In the genomic region with DNA sequence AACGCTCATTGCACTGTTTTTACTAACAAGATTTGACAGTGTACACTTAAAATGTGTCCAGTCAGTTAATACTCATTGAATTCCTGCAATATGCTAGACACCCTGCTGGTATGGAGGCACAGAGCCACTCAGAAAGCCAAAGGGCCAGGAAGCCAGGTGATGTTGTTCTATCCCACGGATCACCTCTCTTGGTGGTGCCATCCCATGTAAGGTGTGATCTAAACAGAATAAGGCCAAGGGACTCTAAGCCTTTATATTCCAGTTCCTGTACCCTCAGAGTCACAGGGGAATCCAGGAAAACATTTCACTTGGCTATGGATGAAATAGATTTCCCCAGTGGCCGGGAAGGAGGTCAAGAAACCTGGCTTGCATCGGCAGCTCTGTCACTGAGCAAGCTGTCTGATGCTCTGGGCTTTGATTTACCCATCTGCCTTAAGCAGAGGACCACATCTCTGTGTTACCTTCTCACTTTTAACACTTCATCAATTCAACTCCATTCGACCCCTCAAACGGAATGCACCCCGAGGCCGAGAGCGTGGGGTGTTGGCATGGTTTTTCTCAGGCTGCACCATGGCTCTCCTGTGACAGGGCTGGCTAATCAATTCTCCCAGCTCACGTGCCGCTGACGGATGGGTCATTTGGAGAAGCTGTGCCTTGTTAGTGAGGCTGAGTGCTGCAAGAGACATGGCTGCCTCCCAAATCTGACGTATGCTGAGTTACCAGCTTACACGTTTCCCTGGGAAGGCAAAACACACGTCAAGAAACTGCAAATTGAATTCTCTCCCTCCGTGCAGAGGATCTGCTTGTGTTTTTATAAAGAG, we compare ENCODE assay signal across 8 mouse cellular contexts.
DNase-seq lines count a peak whose midpoint lies in the region.

No protein-coding gene starts in this region.

- DNase-seq in adrenal gland, adult (ENCODE audit: inconsistent age in 2 of 2, low spot score in 1 of 2) = peak; percentile 27 to 63
- DNase-seq in adrenal gland, postnatal 4 days (ENCODE audit: low spot score in 2 of 2) = no peak
- peak; percentile 58 to 63 for DNase-seq in cerebellum, postnatal 25 days
- peak; percentile 53 to 71 for DNase-seq in heart, adult 18-20 months
- peak; percentile 16 to 54 for DNase-seq in layer of hippocampus, adult 18-20 months (ENCODE audit: low spot score in 2 of 2)
- peak; percentile 35 for DNase-seq in lung, postnatal 36 days
- DNase-seq in spleen, postnatal 4 days (ENCODE audit: low spot score in 2 of 2) = no peak
- DNase-seq in kidney, adult 11 months = no peak

Comparison
In these comparisons a context has a peak if more than half of its experiments do, and no peak if none do; other contexts are left out.
1. DNase-seq: peak in adrenal gland, adult (2 of 2), cerebellum, postnatal 25 days (2 of 2), heart, adult 18-20 months (2 of 2), layer of hippocampus, adult 18-20 months (2 of 2) and lung, postnatal 36 days (single experiment); none in adrenal gland, postnatal 4 days (0 of 2), spleen, postnatal 4 days (0 of 2) and kidney, adult 11 months (single experiment).